Mouse (Mus musculus): ENCODE measurements at regions not wholly inside any gene's neighbourhood (a gene's known extent, or its start where the extent isn't known, plus 50 kb on each side); places are given as distances from the start of the nearest gene placed in this dataset.

GRCm38 (mm10) chr4:154787190-154787589 lies 50.1 kb upstream of the Ttc34 start:
- Histone ChIP-seq H3K4me3 (ENCODE audit: control insufficient read depth in 1 of 2, insufficient read depth in 1 of 2, low read depth in 2 of 2, low read length in 2 of 2) (no peak overlapping the region), H3K9me3 (replicated peaks; ENCODE audit: insufficient read depth, low read length) (no peaks in the 10 kb centered on the region), H3K4me1 (ENCODE audit: control insufficient read depth in 1 of 2, insufficient read depth in 2 of 2, low read length in 2 of 2) (no peaks in the 10 kb centered on the region), H3K27me3 (ENCODE audit: control insufficient read depth in 1 of 2, insufficient read depth in 2 of 2, low read length in 2 of 2) (no peaks in the 10 kb centered on the region; a peak in 1 of 4 replicates), H3K36me3 (ENCODE audit: control insufficient read depth in 1 of 2, insufficient read depth in 2 of 2, low read length in 2 of 2) (no peaks in the 10 kb centered on the region), H3K27ac (ENCODE audit: control insufficient read depth, low read depth, low read length) (no peak overlapping the region), H3K9ac (ENCODE audit: control insufficient read depth, low read depth, low read length, poor library complexity, severe bottlenecking) (no peak overlapping the region), H3K79me2 (ENCODE audit: control insufficient read depth, insufficient read depth, low read length, poor library complexity) (no peaks in the 10 kb centered on the region)
- TF ChIP-seq TAL1 (IDR thresholded peaks at IDR 0.05; ENCODE audit: low read length), result no peak
- no peak for TF ChIP-seq EP300 (IDR thresholded peaks at IDR 0.05; ENCODE audit: low read depth in 1 of 2, low read length in 2 of 2)
- no peak for TF ChIP-seq RAD21 (IDR thresholded peaks at IDR 0.05; ENCODE audit: low read depth, low read length)
- TF ChIP-seq POLR2AphosphoS5 (IDR thresholded peaks at IDR 0.05; ENCODE audit: borderline replicate concordance, low read depth, low read length), result no peak
- no peak for TF ChIP-seq JUND (IDR thresholded peaks at IDR 0.05; ENCODE audit: low read depth, low read length)
- no peak for DNase-seq (ENCODE audit: low read depth, low spot score)

All from MEL (cell line).